Mouse (Mus musculus) spleen, postnatal 4 days (tissue): ENCODE data around the gene Bsdc1.

Experiments used
- DNase-seq, 2 experiments: peaks; one replicate each; pipeline ENCODE4 v3.0.0; 2022; ENCODE audit warnings: low spot score in 2 of 2

The Bsdc1 gene

GRCm38 (mm10) chr4:129479863-129480262 lies 18.5 kb downstream of the Bsdc1 start:
- DNase-seq: no peak

GRCm38 (mm10) chr4:129481090-129481489 lies 19.7 kb downstream of the Bsdc1 start:
- DNase-seq: no peak

GRCm38 (mm10) chr4:129490972-129491880 lies 29.8 kb downstream of the Bsdc1 start, which contains the start of the genes Tssk3 and Fam229a:
Gene Tssk3, minus strand, starts transcription at chr4:129491022.
Gene Fam229a, plus strand, starts transcription at chr4:129491190.
- DNase-seq: no peak

- DNase-seq: peak in 1 of 2 experiments; percentile 16
These were observed 33.3 kb downstream of the Bsdc1 start for GRCm38 (mm10) chr4:129494681-129495080.

GRCm38 (mm10) chr4:129495672-129496562 lies 34.5 kb downstream of the Bsdc1 start:
- DNase-seq: peak in 1 of 2 experiments; percentile 16

- DNase-seq: peak in 1 of 2 experiments; percentile 27
These were observed 35.2 kb downstream of the Bsdc1 start for GRCm38 (mm10) chr4:129496631-129497030.

GRCm38 (mm10) chr4:129498941-129499340 lies 37.6 kb downstream of the Bsdc1 start:
- no peak for DNase-seq

- DNase-seq: peak in 1 of 2 experiments; percentile 11
These were observed 38.6 kb downstream of the Bsdc1 start for GRCm38 (mm10) chr4:129500017-129500416.

- DNase-seq: peak; percentile 83 to 88
These were observed 39.5 kb downstream of the Bsdc1 start for GRCm38 (mm10) chr4:129500607-129501566.

- DNase-seq: peak in 1 of 2 experiments; percentile 20
These were observed 41.0 kb downstream of the Bsdc1 start for GRCm38 (mm10) chr4:129502327-129502888.

GRCm38 (mm10) chr4:129502901-129503444 lies 41.6 kb downstream of the Bsdc1 start:
- DNase-seq: no peak

GRCm38 (mm10) chr4:129505511-129505910 lies 44.1 kb downstream of the Bsdc1 start:
- no peak for DNase-seq

GRCm38 (mm10) chr4:129507434-129508236 lies 46.3 kb downstream of the Bsdc1 start:
- no peak for DNase-seq

GRCm38 (mm10) chr4:129508237-129508515 lies 46.8 kb downstream of the Bsdc1 start:
- DNase-seq: no peak

- no peak for DNase-seq
These were observed 47.6 kb downstream of the Bsdc1 start for GRCm38 (mm10) chr4:129508834-129509600.

GRCm38 (mm10) chr4:129509650-129510049 lies 48.3 kb downstream of the Bsdc1 start:
- DNase-seq: no peak

GRCm38 (mm10) chr4:129510723-129511412 lies 49.5 kb downstream of the Bsdc1 start:
- no peak for DNase-seq

- DNase-seq: peak in 1 of 2 experiments; percentile 12
These were observed 50.2 kb downstream of the Bsdc1 start for GRCm38 (mm10) chr4:129511413-129512096.
